Mouse (Mus musculus) urinary bladder, postnatal 4 days (tissue): ENCODE data around the gene Gm21992.
A peak's percentile ranks its signal among the peaks of the same experiment; 100 is the strongest.

Source experiments
- DNase-seq, 2 experiments: peaks; one replicate each; pipeline ENCODE4 v3.0.0; 2021 to 2022; ENCODE audit warnings: low spot score in 2 of 2

The Gm21992 gene

GRCm38 (mm10) chr19:4811063-4811908 is at the start of gene Gm21992, which contains the start of gene Rbm14:
Gm21992 (minus strand) TSS chr19:4811612.
Rbm14 (minus strand) TSS chr19:4811634.
- DNase-seq: peak; percentile 97

- no peak for DNase-seq
These were observed 47.7 kb upstream of the Gm21992 start for GRCm38 (mm10) chr19:4859081-4859480.

GRCm38 (mm10) chr19:4855951-4856350 is 44.5 kb upstream of the Gm21992 start:
- no peak for DNase-seq

- DNase-seq: no peak
These were observed 44.0 kb upstream of the Gm21992 start for GRCm38 (mm10) chr19:4855470-4855820.

GRCm38 (mm10) chr19:4854552-4855469 is 43.4 kb upstream of the Gm21992 start, which contains the start of gene Ctsf:
Ctsf (plus strand) TSS chr19:4855130.
- peak; percentile 81 to 87 for DNase-seq

- no peak for DNase-seq
These were observed 38.9 kb upstream of the Gm21992 start for GRCm38 (mm10) chr19:4850281-4850680.

- no peak for DNase-seq
These were observed 38.4 kb upstream of the Gm21992 start for GRCm38 (mm10) chr19:4849800-4850199.

GRCm38 (mm10) chr19:4847490-4847889 is 36.1 kb upstream of the Gm21992 start:
- no peak for DNase-seq

- no peak for DNase-seq
These were observed 34.4 kb upstream of the Gm21992 start for GRCm38 (mm10) chr19:4845846-4846245.

- no peak for DNase-seq
These were observed 31.2 kb upstream of the Gm21992 start for GRCm38 (mm10) chr19:4842611-4843010.

GRCm38 (mm10) chr19:4840848-4841247 is 29.4 kb upstream of the Gm21992 start:
- DNase-seq: no peak

GRCm38 (mm10) chr19:4839149-4839548 is 27.7 kb upstream of the Gm21992 start, which contains the start of the genes Ccs and Ccdc87:
Ccs (minus strand) TSS chr19:4839332.
Ccdc87 (plus strand) TSS chr19:4839366.
- DNase-seq: peak; percentile 93 to 95

GRCm38 (mm10) chr19:4838526-4839140 is 27.2 kb upstream of the Gm21992 start:
- no peak for DNase-seq

GRCm38 (mm10) chr19:4837049-4837448 is 25.6 kb upstream of the Gm21992 start:
- no peak for DNase-seq

GRCm38 (mm10) chr19:4836096-4836495 is 24.7 kb upstream of the Gm21992 start:
- no peak for DNase-seq

- no peak for DNase-seq
These were observed 22.6 kb upstream of the Gm21992 start for GRCm38 (mm10) chr19:4833977-4834376.

GRCm38 (mm10) chr19:4829156-4829555 is 17.7 kb upstream of the Gm21992 start:
- DNase-seq: no peak

GRCm38 (mm10) chr19:4828444-4829114 is 17.2 kb upstream of the Gm21992 start:
- no peak for DNase-seq

- DNase-seq: peak; percentile 67 to 76
These were observed 9.4 kb upstream of the Gm21992 start for GRCm38 (mm10) chr19:4820678-4821303.

- DNase-seq: no peak
These were observed 5.9 kb upstream of the Gm21992 start for GRCm38 (mm10) chr19:4817182-4817835.
